Mouse (Mus musculus) brain, embryonic 18.5 days (tissue): ENCODE results near the gene Cenpn.

ENCODE experiments used
- DNase-seq: peaks from one replicate; pipeline ENCODE4 v3.0.0-alpha.2; 2012; ENCODE audit warnings: low read depth, low spot score

The Cenpn gene

DNA sequence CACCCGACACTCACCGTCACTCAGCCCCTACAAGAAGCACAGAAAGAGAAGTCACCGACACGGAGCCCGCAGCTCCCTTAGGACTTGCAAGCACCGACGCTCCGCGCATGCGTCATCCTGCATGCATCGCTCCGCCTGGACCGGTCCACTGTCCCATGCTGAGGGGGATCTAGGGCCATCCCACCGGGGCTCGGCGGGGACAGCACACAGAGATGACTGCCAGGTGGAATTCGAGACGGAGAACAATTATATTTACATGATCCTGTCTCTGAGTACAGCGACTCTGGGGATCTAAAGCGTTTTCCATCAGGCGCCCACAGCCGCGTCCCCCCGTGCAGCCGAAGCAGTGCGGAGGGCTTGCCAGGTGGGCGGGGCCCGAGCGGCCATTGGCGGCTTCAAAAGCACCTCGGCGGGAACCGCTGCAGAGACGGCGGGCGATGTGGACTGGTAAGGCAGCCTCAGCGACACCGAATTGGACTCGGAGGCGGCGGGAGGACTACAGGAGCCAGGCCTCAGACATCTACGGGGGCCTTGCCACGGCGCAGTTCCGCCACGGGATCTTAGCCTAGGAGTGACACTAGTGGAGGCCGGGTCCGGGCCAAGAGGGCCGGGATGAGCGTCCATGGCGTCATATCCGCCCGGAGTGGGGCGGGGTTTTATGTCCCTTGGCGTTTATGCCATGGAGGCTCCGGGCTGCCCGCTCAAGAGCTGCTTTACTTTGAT is at the start of gene Cenpn, which contains the start of gene Cmc2:
Gene Cenpn (plus strand): TSS at position 394 of the 723 bp plus-strand sequence.
Gene Cmc2 (minus strand): TSS at position 119 of the 723 bp plus-strand sequence.
- peak; percentile 90 for DNase-seq

- DNase-seq, result no peak
Measured at GRCm38 (mm10) chr8:116872761-116873342, 48.7 kb upstream of the Cenpn start.

DNA sequence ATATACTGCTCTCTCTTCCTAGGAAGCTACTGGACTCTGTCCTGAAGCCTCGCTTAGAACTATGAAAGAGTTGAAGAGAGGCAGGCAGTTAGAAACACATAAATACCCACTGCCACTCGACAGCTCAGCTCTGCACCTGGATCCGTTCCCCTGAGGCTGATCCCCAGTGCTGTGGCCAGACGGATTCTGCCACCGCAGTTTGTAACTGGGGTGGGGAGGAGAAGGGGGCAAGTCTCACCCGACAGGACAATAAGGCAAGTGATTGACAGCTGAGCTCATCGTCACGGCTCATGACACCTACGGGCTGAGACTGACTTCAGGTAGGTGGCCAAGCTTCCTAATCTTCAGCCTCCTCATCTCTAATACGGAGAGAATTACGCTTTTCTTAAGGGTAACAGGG is 47.9 kb upstream of the Cenpn start:
- DNase-seq, result no peak

- no peak for DNase-seq
Measured at GRCm38 (mm10) chr8:116873986-116874385, 47.5 kb upstream of the Cenpn start.

- DNase-seq, result no peak
Measured at GRCm38 (mm10) chr8:116875798-116876450, 45.6 kb upstream of the Cenpn start.

- no peak for DNase-seq
Measured at GRCm38 (mm10) chr8:116881396-116881795, 40.1 kb upstream of the Cenpn start.

DNA sequence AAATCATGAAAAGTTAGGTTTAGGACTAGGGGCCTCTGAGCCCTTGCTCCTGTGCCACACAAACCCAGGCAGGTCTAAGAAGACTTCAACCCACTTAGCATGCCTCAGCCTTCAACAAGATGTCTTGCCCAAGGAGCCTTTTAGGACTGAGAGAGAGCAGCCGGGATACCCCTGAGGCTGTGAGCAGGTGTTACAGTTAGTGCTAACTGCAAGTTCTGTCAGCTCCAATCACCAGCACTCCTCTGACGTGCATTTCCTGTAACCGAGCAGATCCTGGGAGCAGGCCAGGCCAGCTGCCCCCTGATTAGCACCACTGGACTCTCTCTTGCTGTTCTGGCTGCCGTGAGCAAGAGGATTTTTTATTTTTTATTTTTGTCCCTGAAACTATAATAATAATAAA is 33.7 kb upstream of the Cenpn start:
- no peak for DNase-seq

- no peak for DNase-seq
Measured at GRCm38 (mm10) chr8:116891446-116891845, 30.1 kb upstream of the Cenpn start.

DNA sequence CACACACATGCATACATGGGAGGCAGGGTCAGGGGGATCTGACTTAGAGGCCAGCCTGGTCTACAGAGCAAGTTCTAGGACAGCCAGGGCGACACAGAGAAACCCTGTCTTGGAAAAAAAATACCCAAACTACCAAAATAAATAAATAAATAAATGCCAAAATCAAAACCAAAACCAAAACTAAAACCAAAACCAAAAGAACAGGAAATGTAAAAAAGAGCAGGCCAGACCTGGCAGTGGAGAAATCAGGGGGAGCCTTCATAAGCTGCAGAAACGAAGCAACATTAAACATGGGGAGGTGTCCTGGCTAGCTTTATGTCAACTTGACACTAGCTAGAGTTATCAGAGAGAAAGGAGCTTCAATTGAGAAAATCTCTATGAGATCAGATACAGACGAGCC is 29.4 kb upstream of the Cenpn start:
- no peak for DNase-seq

- DNase-seq, result no peak
Measured at GRCm38 (mm10) chr8:116892636-116893035, 28.9 kb upstream of the Cenpn start.

- DNase-seq, result no peak
Measured at GRCm38 (mm10) chr8:116893938-116894337, 27.6 kb upstream of the Cenpn start.

GRCm38 (mm10) chr8:116895521-116895920 is 26.0 kb upstream of the Cenpn start:
- no peak for DNase-seq

- DNase-seq, result no peak
Measured at GRCm38 (mm10) chr8:116904736-116905135, 16.8 kb upstream of the Cenpn start.

- DNase-seq, result no peak
Measured at GRCm38 (mm10) chr8:116905252-116905651, 16.3 kb upstream of the Cenpn start.

DNA sequence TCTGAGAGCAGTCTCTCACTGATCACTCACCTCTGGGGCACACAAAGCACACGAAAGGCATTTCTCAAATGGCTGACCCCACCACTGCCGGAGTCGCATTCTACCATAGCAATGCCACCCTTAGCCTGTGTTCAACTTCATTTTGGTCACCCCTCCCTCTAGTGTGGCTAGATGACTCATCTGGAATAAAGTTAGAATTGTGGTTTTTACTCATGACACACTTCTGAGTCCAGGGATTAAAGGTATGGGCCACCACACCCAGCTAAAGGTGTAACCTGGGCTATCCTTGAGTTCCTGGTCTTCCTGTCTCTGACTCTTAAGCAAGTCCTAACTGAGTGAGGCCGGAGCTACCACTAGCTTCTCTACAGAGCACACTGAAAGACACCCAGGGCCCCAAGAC is 15.7 kb upstream of the Cenpn start:
- no peak for DNase-seq

GRCm38 (mm10) chr8:116921005-116921336 is 559 bp upstream of the Cenpn start:
- no peak for DNase-seq

GRCm38 (mm10) chr8:116922060-116922757 is 679 bp downstream of the Cenpn start:
- no peak for DNase-seq

DNA sequence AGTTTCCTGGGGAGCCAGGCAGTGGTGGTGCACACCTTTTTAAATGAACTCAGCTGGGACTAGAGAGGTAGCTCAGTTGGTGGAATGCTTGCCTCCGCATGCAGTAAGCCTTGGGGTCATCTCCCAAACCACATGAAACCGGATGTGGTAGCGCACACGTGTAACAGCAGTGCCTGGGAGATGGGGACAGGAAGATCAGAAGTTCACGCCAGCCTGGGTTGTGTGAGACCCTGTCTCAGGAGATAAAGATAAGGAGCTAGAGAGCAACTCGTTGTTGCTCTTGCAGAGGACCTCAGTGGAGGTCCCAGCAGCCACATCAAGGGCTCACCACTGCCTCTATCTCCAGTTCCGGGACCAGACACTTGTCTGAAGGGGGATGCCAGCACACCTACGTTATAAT is 2.0 kb downstream of the Cenpn start:
- DNase-seq, result no peak

DNA sequence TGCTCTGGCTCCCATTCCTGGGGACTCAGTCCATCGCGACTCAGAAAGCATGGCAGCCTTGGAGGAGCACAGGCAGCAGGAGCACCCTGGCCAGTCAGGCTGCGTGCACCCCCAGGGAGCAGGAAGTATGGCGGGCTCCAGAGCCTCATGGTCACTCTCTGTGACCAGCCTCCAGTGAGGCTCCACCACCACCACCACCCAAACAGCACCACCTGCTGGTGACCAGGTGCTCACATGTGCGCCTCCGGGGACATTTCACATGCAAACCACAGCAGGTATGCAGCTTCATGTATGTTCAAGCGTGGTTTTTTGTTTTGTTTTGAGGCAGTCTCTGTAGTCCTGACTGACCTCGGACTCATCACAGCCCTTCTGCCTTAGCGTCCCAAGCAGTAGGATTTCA is 6.3 kb downstream of the Cenpn start:
- no peak for DNase-seq

GRCm38 (mm10) chr8:116928588-116928987 is 7.1 kb downstream of the Cenpn start:
- no peak for DNase-seq

- no peak for DNase-seq
Measured at GRCm38 (mm10) chr8:116934976-116935375, 13.4 kb downstream of the Cenpn start.

- DNase-seq, result no peak
Measured at GRCm38 (mm10) chr8:116935506-116935905, 14.0 kb downstream of the Cenpn start.
